Mouse (Mus musculus) urinary bladder, postnatal 10 days (tissue): ENCODE results near the gene Serpinb6b.

Source experiments
- DNase-seq: peaks from one replicate; pipeline ENCODE4 v3.0.0; 2022; ENCODE audit warnings: low spot score

Gene Serpinb6b

DNA sequence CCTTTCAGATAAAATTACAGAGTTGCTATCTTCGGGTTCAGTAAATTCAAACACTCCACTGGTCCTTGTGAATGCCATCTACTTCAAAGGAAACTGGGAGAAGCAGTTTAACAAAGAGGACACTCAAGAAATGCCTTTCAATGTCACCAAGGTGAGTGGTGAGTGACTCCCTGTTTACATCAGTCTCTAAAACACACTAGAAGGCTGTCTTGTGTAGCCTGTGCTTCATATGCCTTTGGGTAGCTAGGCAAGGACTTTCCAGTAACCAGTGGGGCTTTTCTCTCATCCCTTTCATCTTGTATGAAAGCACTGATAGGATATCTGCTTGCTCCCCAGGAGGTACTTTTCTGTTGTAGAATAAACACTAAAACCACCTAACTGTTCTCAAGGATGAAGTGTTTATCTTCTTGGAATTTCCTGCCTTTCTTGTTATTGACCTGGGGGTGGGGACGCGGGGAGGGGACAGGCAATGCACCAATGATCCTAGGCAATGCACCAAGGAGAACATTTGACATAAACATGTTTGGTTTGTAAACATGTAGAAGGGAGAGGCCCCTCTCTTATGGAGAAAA lies 10.0 kb downstream of the Serpinb6b start:
- DNase-seq: no peak

DNA sequence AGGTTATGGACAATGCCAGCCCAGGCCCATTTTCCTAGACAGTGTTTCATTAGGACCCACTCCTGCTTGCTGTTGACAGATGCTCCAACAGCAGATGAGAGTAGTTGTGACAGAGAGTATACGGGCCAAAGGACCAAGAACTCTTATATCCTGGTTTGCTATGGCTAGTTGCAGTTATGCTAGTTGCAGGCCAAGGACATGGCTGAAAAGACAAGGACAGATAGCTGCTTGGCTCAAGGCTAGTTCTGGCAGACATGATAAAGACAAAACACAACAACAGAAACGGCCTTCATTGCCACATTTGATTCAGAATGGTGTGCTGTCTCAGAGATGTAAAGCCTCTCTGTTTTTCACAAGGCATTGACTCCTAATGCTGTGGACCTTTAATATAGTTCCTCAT lies 10.7 kb downstream of the Serpinb6b start:
- DNase-seq: no peak

DNA sequence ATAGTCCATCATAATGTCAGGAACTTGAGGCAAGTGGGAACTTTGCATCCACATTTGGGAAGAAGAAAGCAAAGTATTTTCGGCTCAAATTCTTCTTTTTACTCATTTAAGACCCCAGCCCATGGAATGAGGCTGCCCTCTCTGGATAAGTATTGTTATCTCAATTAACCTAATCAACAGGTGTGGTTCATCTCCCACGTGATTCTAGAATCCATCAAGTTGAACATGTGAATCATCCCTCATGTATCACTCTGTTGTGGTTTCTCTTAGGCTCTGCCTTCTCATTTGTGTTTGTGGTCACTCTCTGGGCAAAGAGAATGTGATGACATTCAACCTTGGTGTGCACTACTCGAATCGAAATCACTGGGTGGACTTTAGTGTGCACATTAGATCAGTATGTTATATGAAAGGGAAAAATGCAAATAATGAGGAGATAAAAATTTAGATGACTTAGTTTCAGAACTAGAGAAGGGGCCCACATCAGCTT lies 17.6 kb downstream of the Serpinb6b start:
- DNase-seq: no peak

DNA sequence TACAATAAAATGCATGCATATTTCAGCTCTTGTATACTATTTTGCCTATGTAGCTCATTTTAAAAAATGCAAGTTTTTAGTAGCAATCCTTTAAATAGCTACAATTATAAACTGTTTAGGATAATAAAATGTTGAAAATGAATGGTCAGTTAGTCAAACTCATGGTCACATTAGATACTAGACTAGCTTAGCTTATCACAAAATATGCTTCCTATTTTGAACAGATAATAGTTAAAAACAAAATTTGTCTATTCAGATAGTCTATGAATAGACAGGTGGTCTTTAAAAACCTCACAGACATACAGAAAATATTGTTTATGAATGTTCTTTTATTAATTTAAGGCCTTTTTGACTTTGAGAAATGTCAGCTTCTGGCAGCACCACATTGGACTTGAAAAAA lies 21.2 kb downstream of the Serpinb6b start:
- DNase-seq: no peak

DNA sequence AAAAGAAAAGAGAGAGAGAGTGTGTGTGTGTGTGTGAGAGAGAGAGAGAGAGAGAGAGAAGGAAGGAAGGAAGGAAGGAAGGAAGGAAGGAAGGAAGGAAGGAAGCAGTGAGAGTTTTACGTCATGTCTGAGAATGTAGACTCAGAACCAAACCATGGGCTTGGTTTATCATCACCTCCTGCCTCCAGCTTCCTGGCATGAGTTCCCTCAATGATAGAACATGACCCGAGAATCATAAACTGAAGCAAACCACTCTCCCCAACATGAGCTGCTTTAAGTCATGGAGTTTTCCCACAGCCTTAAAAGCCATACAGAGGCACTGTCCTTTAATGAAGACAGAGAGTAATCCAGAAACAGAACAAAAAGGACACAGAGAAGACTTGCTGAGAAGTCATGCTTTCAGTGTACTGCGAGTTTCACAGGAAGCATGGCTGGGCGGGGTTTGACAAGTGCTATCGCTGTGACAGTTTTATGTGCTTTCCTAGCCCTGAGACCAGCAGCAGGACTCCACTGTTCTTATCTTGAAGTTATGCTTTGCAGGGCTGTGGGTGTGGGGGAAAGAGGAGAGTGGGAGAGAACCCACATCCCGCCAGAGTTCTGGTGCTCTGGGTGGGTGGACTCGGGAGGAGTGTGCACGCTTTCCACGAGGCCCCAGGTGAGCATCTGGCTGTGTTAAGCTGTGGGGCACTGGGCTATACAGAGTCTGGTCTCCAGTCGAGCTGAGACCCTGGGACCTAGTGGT lies 28.3 kb downstream of the Serpinb6b start:
- DNase-seq: no peak

DNA sequence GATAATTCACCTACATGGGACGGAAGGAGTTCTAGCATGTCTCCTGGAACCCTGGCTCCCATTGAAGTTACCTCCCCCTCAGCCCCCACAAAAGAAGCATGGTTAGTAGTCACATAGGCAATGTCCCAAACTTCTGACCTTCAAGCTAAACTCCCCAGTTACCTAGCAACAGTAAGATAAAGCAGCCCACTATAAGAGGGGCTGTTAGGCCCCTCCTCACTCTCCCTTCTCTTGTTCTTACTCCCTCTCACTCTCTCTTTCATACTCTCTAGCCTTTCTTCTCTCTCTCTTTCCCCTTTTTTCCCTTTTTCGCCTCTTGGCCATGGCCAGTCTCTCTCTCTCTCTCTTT lies 28.9 kb downstream of the Serpinb6b start:
- DNase-seq: no peak

DNA sequence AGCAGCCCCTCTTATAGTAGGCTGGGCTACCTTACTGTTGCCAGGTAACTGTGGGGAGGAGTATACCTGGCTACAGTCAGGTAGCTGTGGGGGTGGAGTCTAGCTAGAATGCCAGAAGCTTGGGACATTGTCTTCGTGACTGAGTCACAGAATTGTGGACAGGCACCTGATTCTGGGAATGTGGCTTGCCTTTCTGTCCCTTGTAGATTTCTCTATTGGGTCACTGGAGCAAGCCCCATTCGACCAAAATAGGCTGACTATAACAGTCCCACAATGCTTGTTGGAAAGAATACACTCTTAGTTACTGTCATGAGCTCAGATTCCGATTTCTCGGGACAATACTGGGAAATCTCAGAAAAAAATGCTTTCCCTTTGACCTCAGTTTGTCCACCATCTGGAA lies 30.0 kb downstream of the Serpinb6b start:
- DNase-seq: no peak

DNA sequence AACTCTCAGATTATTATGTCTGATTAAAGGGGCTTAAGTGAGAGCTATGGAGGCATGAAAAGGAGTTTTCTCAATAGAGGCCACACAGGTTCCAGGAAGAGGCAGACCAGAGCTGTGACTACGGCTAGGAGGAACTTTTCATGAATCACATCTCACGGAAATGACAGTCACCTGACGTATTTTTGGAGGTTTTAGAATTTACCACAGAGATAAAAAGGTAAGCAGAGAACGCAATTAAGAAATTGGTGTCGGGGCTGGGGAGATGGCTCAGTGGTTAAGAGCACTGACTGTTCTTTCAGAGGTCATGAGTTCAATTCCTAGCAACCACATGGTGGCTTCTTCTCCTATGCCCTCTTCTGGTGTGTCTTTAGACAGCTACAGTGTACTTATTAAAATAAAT lies 36.3 kb downstream of the Serpinb6b start:
- no peak for DNase-seq

DNA sequence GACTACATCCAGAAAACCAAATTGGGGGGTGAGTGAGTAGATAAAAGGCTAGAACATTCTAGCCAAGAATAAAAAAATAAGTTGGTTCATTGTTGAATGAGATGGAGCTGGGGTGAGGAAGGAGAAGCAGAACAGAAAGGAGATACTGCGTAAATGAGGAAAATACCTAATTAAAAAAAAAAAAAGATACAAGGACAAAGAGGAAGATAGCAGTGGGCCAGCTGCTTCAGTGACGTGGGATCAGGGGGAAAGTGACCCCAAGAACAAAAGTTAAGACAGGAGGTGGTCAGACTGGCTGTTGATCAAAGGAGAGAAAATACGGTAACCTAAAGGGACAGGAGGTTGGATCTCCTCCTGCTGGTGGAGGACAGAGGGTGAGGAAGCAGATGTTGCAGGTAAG lies 37.9 kb downstream of the Serpinb6b start, which contains the start of gene Serpinb9:
Gene Serpinb9, plus strand, starts transcription at position 301 of the 400 bp plus-strand sequence.
- DNase-seq: no peak

DNA sequence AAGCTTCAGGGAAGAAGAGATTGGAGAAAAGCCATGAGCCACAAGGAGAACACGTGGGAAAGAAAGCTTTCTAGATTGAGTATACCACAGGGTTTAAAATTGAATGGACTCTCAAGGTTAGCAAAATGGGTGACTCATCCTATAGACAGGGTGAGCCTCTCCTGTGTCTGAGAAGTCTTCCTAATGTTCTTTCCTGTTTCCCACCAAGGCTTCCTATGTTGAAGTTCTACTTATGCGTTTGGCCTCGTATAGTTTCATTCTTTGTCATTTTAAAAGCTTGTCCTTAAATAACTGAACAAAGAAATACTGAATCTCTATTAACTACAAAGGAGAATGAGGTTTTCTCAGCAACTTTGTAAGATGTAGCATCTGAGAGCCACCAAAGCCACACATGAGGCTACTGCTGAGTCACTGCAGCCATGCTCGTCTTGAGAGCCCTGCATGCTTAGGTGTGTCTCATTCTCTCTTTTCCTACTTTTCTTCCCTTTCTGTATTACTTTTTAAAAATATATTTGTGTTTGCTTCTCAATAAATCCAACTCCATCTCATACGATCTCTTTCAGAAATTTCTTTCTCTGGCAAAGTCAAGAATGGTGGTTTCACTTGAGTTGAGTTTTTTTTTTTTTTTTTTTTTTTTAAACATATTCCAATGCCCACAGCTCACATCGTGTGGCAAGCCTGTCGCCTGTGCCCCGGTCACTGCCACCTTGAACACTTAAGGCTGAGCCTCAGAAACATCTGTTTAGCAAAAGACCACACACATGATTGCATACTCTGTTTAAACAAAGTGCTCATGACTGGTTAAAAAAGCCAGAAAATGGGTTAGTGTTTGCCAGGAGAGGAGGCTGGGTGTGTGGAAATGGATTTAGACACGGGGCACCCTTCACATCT lies 38.8 kb downstream of the Serpinb6b start:
- no peak for DNase-seq

DNA sequence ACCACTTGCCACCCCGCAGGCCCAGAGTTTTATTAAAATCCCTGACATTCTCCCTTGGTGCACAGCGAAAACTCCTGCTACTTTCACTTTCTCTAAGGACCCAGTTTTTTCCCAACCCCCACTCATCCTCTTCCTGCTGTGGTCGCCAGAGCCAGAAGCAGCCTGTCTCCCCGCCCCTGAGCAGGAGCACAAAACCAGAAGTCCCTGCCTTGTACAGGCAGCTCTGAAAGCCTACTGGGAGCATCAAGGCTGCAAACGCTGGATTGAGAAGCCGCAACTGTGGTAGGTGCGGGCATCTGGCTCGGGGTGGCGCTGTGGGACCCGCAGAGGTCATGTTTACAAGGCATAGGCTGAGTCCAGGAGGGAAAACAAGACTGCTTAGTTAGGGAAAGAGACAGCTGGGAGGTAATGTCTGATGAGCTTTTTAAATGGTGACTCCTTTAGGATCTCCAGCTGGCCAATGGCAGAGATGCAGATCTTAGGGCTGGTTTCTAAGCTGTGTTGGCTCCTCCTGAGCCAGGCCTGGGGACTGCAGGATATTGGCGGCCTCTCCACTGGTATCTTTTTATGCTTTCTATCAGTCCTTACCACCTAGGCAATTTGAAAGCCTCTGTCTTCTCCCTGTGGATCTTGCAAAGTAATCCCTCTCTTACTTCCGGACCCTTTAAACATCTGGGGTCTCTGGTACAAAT lies 39.6 kb downstream of the Serpinb6b start:
- DNase-seq: peak; percentile 28

DNA sequence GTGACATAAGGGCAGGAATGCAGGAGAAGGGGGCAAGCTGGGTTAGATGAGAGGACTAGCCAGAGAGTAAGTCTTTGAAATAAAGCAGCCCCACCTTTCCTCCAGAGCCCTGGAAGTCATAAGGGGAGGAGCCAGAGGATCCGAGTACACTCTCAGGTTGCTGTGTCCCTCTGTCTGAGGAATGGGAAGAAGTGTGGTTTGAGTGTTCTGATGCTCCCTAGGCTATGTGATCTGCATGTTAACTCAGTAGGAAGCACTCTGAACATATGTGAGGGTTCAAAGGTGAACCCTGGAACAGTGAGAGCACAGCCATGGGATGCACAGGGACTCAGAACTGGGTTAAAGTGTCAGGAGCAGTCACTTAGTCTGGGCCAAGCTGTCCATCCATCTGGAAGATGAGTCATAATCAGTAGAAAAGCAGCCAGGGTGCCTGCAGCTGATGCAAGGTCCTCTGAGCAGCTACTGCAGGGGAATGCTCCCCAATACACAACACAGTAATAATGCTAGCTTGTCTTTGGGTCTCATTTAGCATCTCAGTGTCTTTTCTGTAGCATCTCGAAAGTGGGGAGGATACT lies 40.6 kb downstream of the Serpinb6b start:
- no peak for DNase-seq

DNA sequence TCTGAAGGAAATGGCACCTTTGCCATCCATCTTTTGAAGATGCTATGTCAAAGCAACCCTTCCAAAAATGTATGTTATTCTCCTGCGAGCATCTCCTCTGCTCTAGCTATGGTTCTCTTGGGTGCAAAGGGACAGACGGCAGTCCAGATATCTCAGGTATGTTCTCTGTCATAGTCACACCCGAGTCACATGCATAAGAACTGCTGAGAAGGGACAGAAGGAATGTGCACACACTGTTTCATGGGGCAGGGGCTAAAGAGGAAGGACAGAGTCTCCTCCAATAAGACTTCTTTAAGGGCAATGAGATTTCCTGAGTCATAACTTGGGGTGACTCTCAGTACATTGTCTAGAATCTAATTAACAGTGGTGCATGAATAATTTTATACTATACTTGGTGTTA lies 41.5 kb downstream of the Serpinb6b start:
- DNase-seq: no peak

DNA sequence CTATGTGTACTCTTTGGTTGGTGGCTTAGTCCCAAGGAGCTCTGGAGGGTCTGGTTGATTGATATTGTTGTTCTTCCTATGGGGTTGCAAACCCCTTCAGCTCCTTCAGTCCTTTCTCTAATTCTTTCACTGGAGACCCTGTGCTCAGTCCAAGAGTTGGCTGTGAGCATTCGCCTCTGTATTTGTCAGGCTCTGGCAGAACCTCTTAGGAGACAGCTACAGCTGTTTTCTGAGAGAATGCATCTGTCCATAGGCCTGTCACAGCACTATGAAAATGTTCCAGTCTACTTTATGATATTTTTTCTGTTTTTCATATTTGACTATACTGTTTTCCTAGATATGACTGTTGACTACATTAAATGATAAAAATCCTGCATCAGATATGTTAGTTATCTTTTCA lies 47.4 kb downstream of the Serpinb6b start:
- DNase-seq: no peak

DNA sequence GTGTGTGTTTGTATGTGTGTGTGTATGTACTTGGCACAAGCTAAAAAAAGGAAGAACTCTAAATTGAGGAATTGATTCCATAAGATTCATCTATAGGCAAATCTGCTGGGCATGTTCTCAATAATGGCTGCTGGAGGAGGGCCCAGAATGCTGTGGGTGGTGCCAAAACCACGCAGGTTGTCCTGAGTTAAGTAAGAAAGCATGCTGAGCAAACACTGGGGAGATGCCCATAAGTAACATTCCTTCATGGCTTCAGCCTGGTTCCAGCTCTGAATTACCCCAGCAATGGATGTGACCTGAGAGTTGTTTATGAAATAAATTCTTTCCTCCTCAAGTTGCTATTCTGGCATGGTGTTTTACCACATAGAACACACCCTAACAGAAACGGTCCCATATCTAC lies 48.3 kb downstream of the Serpinb6b start:
- DNase-seq: no peak

DNA sequence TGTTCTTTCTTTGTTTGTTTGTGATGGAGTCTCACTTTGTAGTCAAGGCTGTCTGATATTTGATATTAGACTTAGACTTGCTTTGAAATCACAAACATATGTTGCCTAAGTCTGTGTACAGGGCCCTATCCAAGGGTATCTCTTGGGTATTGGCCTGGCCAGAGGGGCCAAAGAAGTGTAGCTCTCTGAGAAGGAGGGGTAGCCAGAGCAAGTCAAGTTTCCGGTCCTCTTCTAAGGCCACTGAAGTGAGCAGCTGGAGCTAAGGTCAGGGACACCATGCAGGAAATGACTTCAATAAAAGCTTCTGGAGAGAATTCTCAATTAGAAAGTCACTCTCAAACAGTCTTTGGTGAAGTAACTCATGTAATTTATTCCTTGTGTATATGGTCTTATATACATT lies 57.4 kb downstream of the Serpinb6b start:
- DNase-seq: no peak

DNA sequence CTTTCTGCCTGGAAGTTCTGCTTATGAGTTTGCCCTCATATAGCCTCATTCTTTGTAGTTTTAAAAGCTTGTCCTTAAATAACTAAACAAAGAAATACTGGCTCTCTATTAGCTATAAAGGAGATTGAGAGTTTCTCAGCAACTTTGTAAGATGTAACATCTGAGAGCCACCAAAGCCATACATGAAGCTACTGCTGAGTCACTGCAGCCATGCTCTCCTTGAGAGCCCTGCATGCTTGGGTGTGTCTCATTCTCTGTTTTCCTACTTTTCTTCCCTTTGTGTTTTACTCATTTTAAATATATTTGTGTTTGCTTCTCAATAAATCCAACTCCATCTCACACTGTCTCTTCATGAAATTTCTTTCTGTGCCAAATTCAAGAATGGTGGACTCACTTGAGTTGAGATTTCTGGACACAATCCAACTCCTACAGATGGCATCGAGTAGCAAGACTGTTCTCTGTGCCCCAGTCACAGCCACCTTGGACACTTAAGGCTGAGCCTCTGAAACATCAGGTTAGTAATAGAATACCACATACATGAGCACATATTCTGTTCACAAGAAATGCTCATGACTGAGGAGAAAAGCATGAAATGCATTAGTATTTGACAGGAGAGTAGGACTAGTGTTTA lies 61.5 kb downstream of the Serpinb6b start:
- DNase-seq: no peak

DNA sequence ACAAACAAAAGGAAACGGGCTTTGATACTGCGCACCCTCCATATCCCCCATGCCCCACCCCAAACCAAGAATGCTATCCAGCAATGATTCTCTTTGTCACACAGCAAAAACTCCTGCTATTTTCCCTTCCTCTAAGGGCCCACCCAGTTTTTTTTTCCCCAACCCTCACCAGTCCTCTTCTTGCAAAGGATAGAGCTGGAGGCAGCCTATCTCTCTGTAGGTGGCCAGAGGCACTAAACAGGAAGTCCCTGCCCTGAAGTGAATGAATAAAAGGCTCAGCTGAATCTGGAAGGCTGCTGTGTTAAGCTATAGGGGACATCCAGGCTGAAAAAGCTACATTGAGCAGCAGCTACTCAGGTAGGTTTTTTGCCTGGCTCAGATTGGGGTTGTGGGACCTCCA lies 62.2 kb downstream of the Serpinb6b start, which contains the start of gene Serpinb9b:
Gene Serpinb9b, plus strand, starts transcription at position 173 of the 400 bp plus-strand sequence.
- no peak for DNase-seq

DNA sequence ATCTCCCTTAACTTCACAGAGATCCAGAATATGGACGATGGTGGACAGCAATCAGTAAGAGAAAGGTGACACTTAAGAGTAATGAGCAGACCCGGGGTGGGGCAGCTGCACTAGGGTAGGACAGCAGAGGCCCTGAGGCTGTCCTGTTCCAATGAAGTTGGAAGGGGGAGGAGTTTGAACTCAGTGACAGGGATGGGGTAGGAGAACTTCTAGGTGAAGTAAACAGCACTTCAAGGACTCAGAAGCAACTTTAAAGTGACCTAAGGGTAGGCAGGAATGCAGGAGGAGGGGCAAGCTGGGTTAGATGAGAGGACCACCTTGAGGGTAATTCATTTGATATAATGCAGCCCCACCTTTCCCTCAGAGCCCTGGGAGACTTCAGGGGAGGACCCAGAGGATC lies 63.1 kb downstream of the Serpinb6b start:
- DNase-seq: no peak

DNA sequence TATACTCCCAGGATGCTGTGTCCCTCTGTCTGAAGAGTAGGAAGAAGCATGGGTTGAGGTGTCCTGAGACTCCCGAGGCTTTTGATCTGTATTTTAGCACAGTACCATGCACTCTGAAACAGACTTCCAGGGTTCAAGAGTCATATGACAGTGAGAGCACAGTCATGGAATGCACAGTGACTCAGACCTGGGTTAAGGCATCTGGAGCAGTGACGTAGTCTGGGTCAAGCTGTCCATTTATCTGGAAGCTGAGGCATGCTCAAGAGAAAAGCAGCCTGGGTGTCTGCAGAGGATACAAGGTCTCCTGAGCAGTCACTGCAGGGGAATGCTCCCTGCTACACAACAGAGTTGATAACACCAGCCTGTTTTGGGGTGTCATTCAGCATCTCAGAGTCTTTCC lies 63.5 kb downstream of the Serpinb6b start:
- DNase-seq: no peak
